Mouse (Mus musculus) megakaryocyte-erythroid progenitor cell, adult 5-6 weeks (primary cell): Measurements from ENCODE around the gene Fmo5. TPM values are rescaled to one million over a fixed set of nuclear protein-coding genes. Genes with fewer than 3 reads are reported as not detected.

Source experiments
- total RNA-seq, 2 experiments: library from RNA; stranded (forward) in 1 of 2; stranded (reverse) in 1 of 2; fragments of 200-1000, 215-1000 nt in 1 of 2; fragments of >200 nt in 1 of 2; fragmentation: Nextera tagmentation in 1 of 2; gene quantifications; 2 replicates each; pipeline ENCODE4 v1.2.3; 2014 to 2017

Gene Fmo5
- total RNA-seq, 2 experiments from 2014 or later, result 1.5 to 3.3 TPM

Other genes with a start within 250 kb of the Fmo5 start
- gene Olfr1402, start 206.8 kb upstream of the Fmo5 start, total RNA-seq (2014; fragmentation: Nextera tagmentation), result not detected in 2 replicates
- not detected in 2 replicates for gene Olfr1402, start 206.8 kb upstream of the Fmo5 start, total RNA-seq (2017)
- 36.2 and 36.8 TPM in 2 replicates for gene Chd1l, start 18.6 kb upstream of the Fmo5 start, total RNA-seq (2014; fragmentation: Nextera tagmentation)
- 67.7 and 68.8 TPM in 2 replicates for gene Chd1l, start 18.6 kb upstream of the Fmo5 start, total RNA-seq (2017)
- 3.2 and 5.4 TPM in 2 replicates for gene Prkab2, start 29.4 kb downstream of the Fmo5 start, total RNA-seq (2014; fragmentation: Nextera tagmentation)
- 1.6 and 1.9 TPM in 2 replicates for gene Prkab2, start 29.4 kb downstream of the Fmo5 start, total RNA-seq (2017)
- not detected in 2 replicates for gene Gm17651, start 45.9 kb downstream of the Fmo5 start, total RNA-seq (2014; fragmentation: Nextera tagmentation)
- gene Gm17651, start 45.9 kb downstream of the Fmo5 start, total RNA-seq (2017), result not detected in 2 replicates